Mouse (Mus musculus) hematopoietic multipotent progenitor cell, adult 10-12 weeks (in vitro differentiated cells): ENCODE data around the gene Atp5c1. TPM values are rescaled to one million over a fixed set of nuclear protein-coding genes. Genes with fewer than 3 reads are reported as not detected.

Experiments used
- polyA plus RNA-seq: library from polyadenylated mRNA; stranded (reverse); fragments of >175 nt; gene quantifications from 2 replicates; pipeline ENCODE4 v1.2.3, GENCODE M21; 2012; ENCODE audit warnings: low replicate concordance

The Atp5c1 gene
- 14.5 and 32.5 TPM in 2 replicates for polyA plus RNA-seq

DNA sequence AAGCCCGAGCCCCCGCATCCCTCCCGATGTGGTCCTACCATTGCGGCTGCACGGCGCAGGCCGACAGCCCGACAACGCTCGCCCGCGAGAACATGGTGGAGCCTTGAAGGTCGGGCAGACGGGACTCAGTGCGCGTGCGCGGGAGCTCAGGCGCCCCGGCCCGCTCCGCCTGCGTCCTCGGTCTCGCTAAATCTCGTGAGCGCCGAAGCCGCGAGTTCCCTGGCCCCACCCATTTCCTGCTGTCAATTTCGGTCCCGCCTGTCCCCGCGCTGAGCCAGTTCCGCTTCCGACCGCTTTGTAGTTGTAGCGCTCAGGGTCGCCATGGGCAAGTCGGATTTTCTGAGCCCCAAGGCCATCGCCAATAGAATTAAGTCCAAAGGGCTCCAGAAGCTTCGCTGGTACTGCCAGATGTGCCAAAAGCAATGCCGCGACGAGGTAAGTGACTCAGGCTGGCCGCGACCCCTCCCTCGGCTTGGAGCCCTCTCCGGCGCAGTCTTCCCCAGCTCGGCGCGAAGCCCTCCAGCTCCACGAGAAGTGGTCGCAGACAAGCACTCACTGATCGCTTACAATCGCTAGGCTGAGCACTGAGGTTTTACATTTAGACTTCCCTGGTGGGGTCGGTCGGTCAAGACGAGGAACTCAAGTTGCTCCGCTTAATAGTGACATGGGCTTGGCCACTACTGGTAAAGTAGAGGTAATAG, at the start of gene Atp5c1, which contains the start of gene Kin:
Gene Atp5c1 (minus strand): TSS at position 201 of the 701 bp plus-strand sequence.
Gene Kin (plus strand): TSS at position 284 of the 701 bp plus-strand sequence.

DNA sequence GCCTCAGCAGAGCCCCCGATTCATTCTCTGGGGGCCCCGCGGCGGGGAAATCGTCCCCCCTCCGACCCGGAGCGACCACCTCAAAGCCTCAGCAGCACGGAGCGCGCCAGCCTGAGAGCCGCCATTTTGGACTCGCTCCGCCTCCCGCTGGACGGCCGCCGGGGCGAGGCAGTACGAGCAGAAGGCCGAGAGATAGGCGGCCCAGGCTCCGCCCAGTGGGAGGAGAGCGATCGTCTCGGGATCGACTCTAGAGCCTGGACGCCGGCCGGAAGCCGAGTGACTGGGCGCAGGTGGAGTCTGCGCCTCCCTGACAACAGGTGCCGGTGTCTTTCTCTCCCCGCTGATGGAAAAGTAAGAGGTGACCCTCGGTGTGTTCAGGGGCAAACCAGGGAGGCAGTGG, 31.8 kb downstream of the Atp5c1 start, which contains the start of gene Taf3:
Gene Taf3 (minus strand): TSS at position 136 of the 400 bp plus-strand sequence.

Other genes with a start within 250 kb of the Atp5c1 start
- gene 4930412O13Rik, start 199.3 kb downstream of the Atp5c1 start, polyA plus RNA-seq = not detected in 2 replicates
- gene 9230102O04Rik, start 191.0 kb downstream of the Atp5c1 start, polyA plus RNA-seq = not detected in 2 replicates
- 67.8 and 180 TPM in 2 replicates for gene Gata3, start 190.5 kb downstream of the Atp5c1 start, polyA plus RNA-seq
- 23.8 and 24.7 TPM in 2 replicates for gene Taf3, start 31.9 kb downstream of the Atp5c1 start, polyA plus RNA-seq
- 3.0 and 5.4 TPM in 2 replicates for gene Kin, start 83 bp upstream of the Atp5c1 start, polyA plus RNA-seq
- gene Itih2, start 50.9 kb upstream of the Atp5c1 start, polyA plus RNA-seq = not detected in 2 replicates
- gene Itih5, start 73.1 kb upstream of the Atp5c1 start, polyA plus RNA-seq = 0.72 and 1.9 TPM in 2 replicates